11 mouse cellular contexts compared by ENCODE assay signal in genomic region chr19:53430356-53430755, GRCm38 (mm10). TPM values are rescaled to one million over a fixed set of nuclear protein-coding genes. Genes with fewer than 3 reads are reported as not detected.
DNase-seq lines count a peak whose midpoint lies in the region; ATAC-seq lines count a peak whose summit lies in the region.
"Had no signal": no experiment of that assay in that cellular context is flagged by ENCODE, and none has a peak within 500 bp of the region (broad histone marks: within the 10 kb centered on the region; RNA-seq: fewer than 3 reads in every experiment).

No protein-coding gene starts in this region.

- H3K36me3 ChIP-seq in midbrain, embryonic 12.5 days, result no peaks in the 10 kb centered on the region
- H3K36me3 ChIP-seq in midbrain, embryonic 11.5 days (ENCODE audit: control insufficient read depth, insufficient read depth, low read length), result no peaks in the 10 kb centered on the region
- no peaks in the 10 kb centered on the region for H3K36me3 ChIP-seq in hindbrain, embryonic 12.5 days
- H3K36me3 ChIP-seq in intestine, embryonic 15.5 days, result no peaks in the 10 kb centered on the region
- H3K36me3 ChIP-seq: embryonic facial prominence, embryonic 15.5 days had no signal

- no peak overlapping the region for H3K9ac ChIP-seq in midbrain, embryonic 12.5 days (replicated peaks)
- H3K9ac ChIP-seq in midbrain, embryonic 11.5 days (ENCODE audit: low read length), result no peak overlapping the region
- H3K9ac ChIP-seq in hindbrain, embryonic 12.5 days, result no peak overlapping the region
- no peak overlapping the region for H3K9ac ChIP-seq in intestine, embryonic 15.5 days
- H3K9ac ChIP-seq: embryonic facial prominence, embryonic 15.5 days had no signal

- no peak overlapping the region for H3K27ac ChIP-seq in midbrain, embryonic 12.5 days (replicated peaks)
- no peak overlapping the region for H3K27ac ChIP-seq in midbrain, embryonic 11.5 days (ENCODE audit: low read depth, low read length)
- H3K27ac ChIP-seq in hindbrain, embryonic 12.5 days, result peak overlapping the region; percentile 1; the same call in 1 of the 2 replicates
- no peak overlapping the region for H3K27ac ChIP-seq in intestine, embryonic 15.5 days
- H3K27ac ChIP-seq: embryonic facial prominence, embryonic 15.5 days had no signal

- WGBS in midbrain, embryonic 12.5 days, result 72% methylated on average over 9 of the region's 9 CpGs
- 81% methylated on average over 9 of the region's 9 CpGs for whole genome bisulfite sequencing in midbrain, embryonic 11.5 days
- 45% methylated on average over 9 of the region's 9 CpGs for WGBS in hindbrain, embryonic 12.5 days
- 73% methylated on average over 9 of the region's 9 CpGs for WGBS in intestine, embryonic 15.5 days

- intact Hi-C loops in left cerebral cortex, postnatal 14 days (cut with DNase I), result no loop called here

- ATAC-seq in midbrain, embryonic 12.5 days (ENCODE audit: low FRiP score, low read depth), result 0 out of 2 replicates have a peak, but pooled peaks have one; percentile 47
- ATAC-seq in midbrain, embryonic 11.5 days (ENCODE audit: low FRiP score), result no peak
- ATAC-seq in hindbrain, embryonic 12.5 days (ENCODE audit: low FRiP score), result peak; percentile 81
- ATAC-seq in intestine, embryonic 15.5 days, result no peak

- H3K9me3 ChIP-seq in midbrain, embryonic 12.5 days, result no peaks in the 10 kb centered on the region
- H3K9me3 ChIP-seq in midbrain, embryonic 11.5 days (ENCODE audit: control insufficient read depth, low read length), result no peaks in the 10 kb centered on the region
- H3K9me3 ChIP-seq in hindbrain, embryonic 12.5 days (replicated peaks), result no peaks in the 10 kb centered on the region
- no peaks in the 10 kb centered on the region for H3K9me3 ChIP-seq in intestine, embryonic 15.5 days
- H3K9me3 ChIP-seq: embryonic facial prominence, embryonic 15.5 days had no signal

- H3K4me1 ChIP-seq in midbrain, embryonic 12.5 days, result peaks cover 11% of the 10 kb centered on the region; the same call in 1 of the 2 replicates
- no peaks in the 10 kb centered on the region for H3K4me1 ChIP-seq in midbrain, embryonic 11.5 days (ENCODE audit: control insufficient read depth, insufficient read depth, low read length)
- H3K4me1 ChIP-seq in hindbrain, embryonic 12.5 days, result peaks cover 20% of the 10 kb centered on the region
- peaks cover 7% of the 10 kb centered on the region; the same call in 1 of the 2 replicates for H3K4me1 ChIP-seq in intestine, embryonic 15.5 days (replicated peaks)

- H3K27me3 ChIP-seq in midbrain, embryonic 12.5 days, result no peaks in the 10 kb centered on the region
- no peaks in the 10 kb centered on the region for H3K27me3 ChIP-seq in midbrain, embryonic 11.5 days (ENCODE audit: control insufficient read depth, insufficient read depth, low read length)
- H3K27me3 ChIP-seq in hindbrain, embryonic 12.5 days, result peaks cover 7% of the 10 kb centered on the region
- no peaks in the 10 kb centered on the region for H3K27me3 ChIP-seq in intestine, embryonic 15.5 days (replicated peaks)

- no peak overlapping the region for H3K4me3 ChIP-seq in midbrain, embryonic 12.5 days
- H3K4me3 ChIP-seq in midbrain, embryonic 11.5 days (ENCODE audit: low read depth, low read length), result no peak overlapping the region
- H3K4me3 ChIP-seq in hindbrain, embryonic 12.5 days, result no peak overlapping the region
- no peak overlapping the region for H3K4me3 ChIP-seq in intestine, embryonic 15.5 days (replicated peaks)
- H3K4me3 ChIP-seq: embryonic facial prominence, embryonic 15.5 days had no signal

- no peak overlapping the region for H3K4me2 ChIP-seq in midbrain, embryonic 12.5 days (replicated peaks)
- H3K4me2 ChIP-seq in midbrain, embryonic 11.5 days, result no peak overlapping the region
- H3K4me2 ChIP-seq in hindbrain, embryonic 12.5 days (replicated peaks), result no peak overlapping the region
- H3K4me2 ChIP-seq in intestine, embryonic 15.5 days (replicated peaks), result no peak overlapping the region
- H3K4me2 ChIP-seq: embryonic facial prominence, embryonic 15.5 days had no signal

- DNase-seq in midbrain, embryonic 11.5 days (ENCODE audit: low spot score, missing footprints), result no peak
- DNase-seq in left cerebral cortex, postnatal 14 days (ENCODE audit: low spot score in 2 of 2), result peak; percentile 63 to 86
- peak; percentile 88 for DNase-seq in telencephalon, adult 2 months (ENCODE audit: low read depth, low spot score)
- no peak for DNase-seq in urinary bladder, postnatal 14 days (ENCODE audit: low spot score)
- DNase-seq in natural killer cell, adult 2 months (ENCODE audit: low spot score in 2 of 2), result no peak

RNA-seq across cellular contexts. Expression of gene Smndc1, which starts 40.0 kb away (rescaled TPM):
- polyA plus RNA-seq in midbrain, embryonic 12.5 days (2016; fragmentation: Nextera tagmentation; extraction: Ambion mirVana), result 44.5 and 45.7 TPM in 2 replicates
- 61.2 and 65.5 TPM in 2 replicates for polyA plus RNA-seq in midbrain, embryonic 11.5 days (2014; fragmentation: Nextera tagmentation; extraction: Ambion mirVana)
- 40.9 and 41.4 TPM in 2 replicates for polyA plus RNA-seq in hindbrain, embryonic 12.5 days (2016; fragmentation: Nextera tagmentation; extraction: Ambion mirVana)
- total RNA-seq in left cerebral cortex, postnatal 14 days (2021), result 10 to 100 TPM; 35.3 to 36.2 TPM
- polyA plus RNA-seq in intestine, embryonic 15.5 days (2015; fragmentation: Nextera tagmentation; extraction: Ambion mirVana), result 42.0 and 42.7 TPM in 2 replicates

RNA-seq across cellular contexts. Expression of gene Gm10197, which starts 58.8 kb away (rescaled TPM):
- not detected in 2 replicates for polyA plus RNA-seq in midbrain, embryonic 12.5 days (2016; fragmentation: Nextera tagmentation; extraction: Ambion mirVana)
- not detected in 2 replicates for polyA plus RNA-seq in midbrain, embryonic 11.5 days (2014; fragmentation: Nextera tagmentation; extraction: Ambion mirVana)
- not detected in 2 replicates for polyA plus RNA-seq in hindbrain, embryonic 12.5 days (2016; fragmentation: Nextera tagmentation; extraction: Ambion mirVana)
- not detected for total RNA-seq in left cerebral cortex, postnatal 14 days (2021)
- 1.4 TPM in 1 of 2 replicates, not detected in the other for polyA plus RNA-seq in intestine, embryonic 15.5 days (2015; fragmentation: Nextera tagmentation; extraction: Ambion mirVana)
- total RNA-seq: liver, adult 2 months had no signal
- polyA plus RNA-seq: embryonic facial prominence, embryonic 15.5 days; liver, adult 2 months; stomach, embryonic 16.5 days had no signal

Comparison
In these comparisons a context has a peak if more than half of its experiments do, and no peak if none do; other contexts are left out.
1. ATAC-seq: peak in midbrain, embryonic 12.5 days (single experiment) and hindbrain, embryonic 12.5 days (single experiment); none in midbrain, embryonic 11.5 days (single experiment) and intestine, embryonic 15.5 days (single experiment).
2. DNase-seq: peak in left cerebral cortex, postnatal 14 days (2 of 2) and telencephalon, adult 2 months (single experiment); none in midbrain, embryonic 11.5 days (single experiment), urinary bladder, postnatal 14 days (single experiment) and natural killer cell, adult 2 months (0 of 2).